Mouse (Mus musculus): Measurements from ENCODE around the gene Cox4i2. TPM values are rescaled to one million over a fixed set of nuclear protein-coding genes. Genes with fewer than 3 reads are reported as not detected.
A peak's percentile ranks its signal among the peaks of the same experiment; 100 is the strongest.

Cox4i2 gene
- polyA plus RNA-seq, 1 experiment, result 0.32 TPM

- H3K36me3 ChIP-seq (ENCODE audit: control insufficient read depth, insufficient read depth, low read length), result no peaks in the 10 kb centered on the region
- no peak overlapping the region for H3K27ac ChIP-seq (ENCODE audit: control insufficient read depth, insufficient read depth, low read depth, low read length)
- no peak for TF ChIP-seq CTCF (IDR thresholded peaks at IDR 0.05; ENCODE audit: control insufficient read depth, insufficient read depth, insufficient replicate concordance, low read depth, low read length)
- TF ChIP-seq POLR2A (IDR thresholded peaks at IDR 0.05; ENCODE audit: control insufficient read depth, low read depth, low read length), result no peak
- H3K27me3 ChIP-seq (ENCODE audit: control insufficient read depth, insufficient read depth, low read length), result no peaks in the 10 kb centered on the region
- H3K4me1 ChIP-seq (ENCODE audit: control insufficient read depth, insufficient read depth, low read length), result peaks cover 15% of the 10 kb centered on the region
- no peak overlapping the region for H3K4me3 ChIP-seq (ENCODE audit: control insufficient read depth, low read depth, low read length)
Observed at GRCm38 (mm10) chr2:152726751-152727335, 27.1 kb upstream of the Cox4i2 start.

- TF ChIP-seq CTCF (IDR thresholded peaks at IDR 0.05; ENCODE audit: control insufficient read depth, insufficient read depth, insufficient replicate concordance, low read depth, low read length), result no peak
- no peak for TF ChIP-seq POLR2A (IDR thresholded peaks at IDR 0.05; ENCODE audit: control insufficient read depth, low read depth, low read length)
- Histone ChIP-seq H3K27ac (ENCODE audit: control insufficient read depth, insufficient read depth, low read depth, low read length) (peak overlapping the region; percentile 9; the same call in 1 of the 2 replicates), H3K36me3 (ENCODE audit: control insufficient read depth, insufficient read depth, low read length) (no peaks in the 10 kb centered on the region), H3K27me3 (ENCODE audit: control insufficient read depth, insufficient read depth, low read length) (no peaks in the 10 kb centered on the region), H3K4me3 (ENCODE audit: control insufficient read depth, low read depth, low read length) (no peak overlapping the region), H3K4me1 (ENCODE audit: control insufficient read depth, insufficient read depth, low read length) (peaks cover 15% of the 10 kb centered on the region)
Observed at GRCm38 (mm10) chr2:152727795-152728510, 26.0 kb upstream of the Cox4i2 start.

DNA sequence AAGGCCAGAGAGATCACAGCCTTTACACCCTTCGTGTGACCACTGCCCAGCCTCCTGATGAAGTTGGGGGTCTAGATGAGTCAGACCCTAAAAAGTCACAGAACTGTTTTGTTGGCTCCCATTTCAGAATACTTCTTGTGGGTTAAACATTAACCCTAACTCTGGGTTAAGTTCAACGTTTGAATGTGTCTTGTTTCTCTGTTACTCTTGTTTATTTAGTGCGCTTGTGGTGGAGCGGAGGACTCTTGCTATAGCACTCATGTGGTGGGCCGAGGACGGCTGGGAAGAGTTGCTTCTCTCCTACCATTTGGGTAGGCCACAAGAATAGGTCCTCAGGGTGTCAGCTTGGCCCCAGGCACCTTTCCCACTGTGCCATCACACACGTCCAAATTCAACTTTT, 25.4 kb upstream of the Cox4i2 start:
- no peak overlapping the region for H3K4me3 ChIP-seq (ENCODE audit: control insufficient read depth, low read depth, low read length)
- no peak overlapping the region for H3K27ac ChIP-seq (ENCODE audit: control insufficient read depth, insufficient read depth, low read depth, low read length)
- H3K27me3 ChIP-seq (ENCODE audit: control insufficient read depth, insufficient read depth, low read length), result no peaks in the 10 kb centered on the region
- H3K4me1 ChIP-seq (ENCODE audit: control insufficient read depth, insufficient read depth, low read length), result peaks cover 14% of the 10 kb centered on the region
- TF ChIP-seq CTCF (IDR thresholded peaks at IDR 0.05; ENCODE audit: control insufficient read depth, insufficient read depth, insufficient replicate concordance, low read depth, low read length), result no peak
- no peak for TF ChIP-seq POLR2A (IDR thresholded peaks at IDR 0.05; ENCODE audit: control insufficient read depth, low read depth, low read length)
- no peaks in the 10 kb centered on the region for H3K36me3 ChIP-seq (ENCODE audit: control insufficient read depth, insufficient read depth, low read length)

- Histone ChIP-seq H3K4me1 (ENCODE audit: control insufficient read depth, insufficient read depth, low read length) (peaks cover 9% of the 10 kb centered on the region), H3K27ac (ENCODE audit: control insufficient read depth, insufficient read depth, low read depth, low read length) (0 out of 2 replicates have a peak overlapping the region, but pooled peaks have one; percentile 40), H3K36me3 (ENCODE audit: control insufficient read depth, insufficient read depth, low read length) (no peaks in the 10 kb centered on the region), H3K4me3 (ENCODE audit: control insufficient read depth, low read depth, low read length) (no peak overlapping the region), H3K27me3 (ENCODE audit: control insufficient read depth, insufficient read depth, low read length) (no peaks in the 10 kb centered on the region)
- TF ChIP-seq CTCF (IDR thresholded peaks at IDR 0.05; ENCODE audit: control insufficient read depth, insufficient read depth, insufficient replicate concordance, low read depth, low read length) (no peak), POLR2A (IDR thresholded peaks at IDR 0.05; ENCODE audit: control insufficient read depth, low read depth, low read length) (no peak)
Observed at GRCm38 (mm10) chr2:152729013-152729635, 24.8 kb upstream of the Cox4i2 start.

DNA sequence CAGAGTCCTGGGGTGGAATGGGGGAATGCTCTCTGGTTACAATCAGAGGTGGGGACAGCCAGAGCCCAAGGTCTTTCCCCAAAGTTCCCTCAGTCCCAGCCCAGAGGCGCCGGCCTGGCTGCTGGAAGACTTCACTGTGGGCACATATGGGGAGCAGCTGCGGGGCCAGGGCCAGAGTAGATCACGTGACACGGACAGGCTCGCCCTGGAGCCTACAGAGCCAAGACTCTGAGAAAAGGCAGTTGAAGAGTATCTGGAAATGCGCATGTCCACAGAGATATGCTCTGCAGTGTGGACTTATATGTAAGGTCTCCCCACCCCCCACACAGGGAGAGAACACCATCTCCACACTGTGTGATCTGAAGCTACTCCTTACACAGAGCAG, 24.3 kb upstream of the Cox4i2 start:
- no peak for TF ChIP-seq CTCF (IDR thresholded peaks at IDR 0.05; ENCODE audit: control insufficient read depth, insufficient read depth, insufficient replicate concordance, low read depth, low read length)
- no peak for TF ChIP-seq POLR2A (IDR thresholded peaks at IDR 0.05; ENCODE audit: control insufficient read depth, low read depth, low read length)
- Histone ChIP-seq H3K27ac (ENCODE audit: control insufficient read depth, insufficient read depth, low read depth, low read length) (peak overlapping the region; percentile 51; the same call in 1 of the 2 replicates), H3K27me3 (ENCODE audit: control insufficient read depth, insufficient read depth, low read length) (no peaks in the 10 kb centered on the region), H3K4me1 (ENCODE audit: control insufficient read depth, insufficient read depth, low read length) (peaks cover 11% of the 10 kb centered on the region), H3K4me3 (ENCODE audit: control insufficient read depth, low read depth, low read length) (no peak overlapping the region), H3K36me3 (ENCODE audit: control insufficient read depth, insufficient read depth, low read length) (no peaks in the 10 kb centered on the region)

DNA sequence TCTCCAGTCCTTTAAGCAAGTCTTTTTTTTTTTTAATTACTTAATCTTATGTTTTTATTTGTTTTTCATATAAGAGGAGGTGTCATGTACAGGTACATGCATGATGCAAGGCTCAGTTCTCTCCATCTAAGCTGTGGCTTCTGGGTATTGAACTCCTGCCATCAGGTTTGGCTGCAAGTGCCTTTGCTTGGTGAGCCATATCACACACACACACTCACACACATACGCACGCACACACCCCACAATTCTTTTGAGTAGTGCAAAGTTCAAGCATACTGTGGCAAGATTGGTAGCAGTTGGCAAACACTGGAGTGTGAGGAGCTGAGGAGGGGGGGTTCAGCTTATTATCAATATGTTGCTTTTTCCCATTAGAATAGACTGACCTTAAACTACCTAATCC, 20.8 kb upstream of the Cox4i2 start:
- Histone ChIP-seq H3K4me1 (ENCODE audit: control insufficient read depth, insufficient read depth, low read length) (peaks cover 38% of the 10 kb centered on the region), H3K27ac (ENCODE audit: control insufficient read depth, insufficient read depth, low read depth, low read length) (no peak overlapping the region), H3K36me3 (ENCODE audit: control insufficient read depth, insufficient read depth, low read length) (no peaks in the 10 kb centered on the region), H3K4me3 (ENCODE audit: control insufficient read depth, low read depth, low read length) (no peak overlapping the region), H3K27me3 (ENCODE audit: control insufficient read depth, insufficient read depth, low read length) (no peaks in the 10 kb centered on the region)
- TF ChIP-seq POLR2A (IDR thresholded peaks at IDR 0.05; ENCODE audit: control insufficient read depth, low read depth, low read length) (no peak), CTCF (IDR thresholded peaks at IDR 0.05; ENCODE audit: control insufficient read depth, insufficient read depth, insufficient replicate concordance, low read depth, low read length) (no peak)

DNA sequence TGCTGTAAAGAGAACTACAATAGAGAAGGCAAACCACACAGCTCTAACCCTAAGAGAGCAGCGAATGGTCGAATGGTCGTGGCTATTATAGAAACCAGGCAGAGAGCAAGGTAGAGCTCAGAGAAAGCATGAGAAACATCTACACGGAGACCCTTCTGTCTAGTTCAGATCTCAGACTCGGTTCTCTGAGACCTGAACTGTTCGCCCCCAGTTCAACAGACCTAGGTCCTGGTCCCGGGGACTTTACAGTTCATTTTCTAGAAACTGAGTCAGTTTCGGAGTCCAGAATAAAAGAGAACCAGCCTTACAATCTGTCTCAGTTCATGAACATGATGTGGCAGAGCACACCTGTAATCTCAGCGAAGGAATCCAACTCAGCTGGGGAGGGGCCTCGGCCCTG, 19.5 kb upstream of the Cox4i2 start:
- Histone ChIP-seq H3K27me3 (ENCODE audit: control insufficient read depth, insufficient read depth, low read length) (no peaks in the 10 kb centered on the region), H3K4me3 (ENCODE audit: control insufficient read depth, low read depth, low read length) (peak overlapping the region; percentile 50), H3K27ac (ENCODE audit: control insufficient read depth, insufficient read depth, low read depth, low read length) (no peak overlapping the region), H3K4me1 (ENCODE audit: control insufficient read depth, insufficient read depth, low read length) (peaks cover 39% of the 10 kb centered on the region), H3K36me3 (ENCODE audit: control insufficient read depth, insufficient read depth, low read length) (no peaks in the 10 kb centered on the region)
- no peak for TF ChIP-seq CTCF (IDR thresholded peaks at IDR 0.05; ENCODE audit: control insufficient read depth, insufficient read depth, insufficient replicate concordance, low read depth, low read length)
- TF ChIP-seq POLR2A (IDR thresholded peaks at IDR 0.05; ENCODE audit: control insufficient read depth, low read depth, low read length), result no peak
